Mouse (Mus musculus) liver, embryonic 14.5 days (tissue): ENCODE measurements at regions not wholly inside any gene's neighbourhood (a gene's known extent, or its start where the extent isn't known, plus 50 kb on each side); places are given as distances from the start of the nearest gene placed in this dataset.

Experiments used
- CTCF ChIP-seq: IDR thresholded peaks from 2 replicates; pipeline ENCODE4 v1.5.1; 2016; ENCODE audit warnings: antibody characterized with exemption, low read depth, control low read depth
- EP300 ChIP-seq: IDR thresholded peaks from 2 replicates; pipeline ENCODE4 v1.6.1; 2016; ENCODE audit warnings: antibody characterized with exemption, low read depth

DNA sequence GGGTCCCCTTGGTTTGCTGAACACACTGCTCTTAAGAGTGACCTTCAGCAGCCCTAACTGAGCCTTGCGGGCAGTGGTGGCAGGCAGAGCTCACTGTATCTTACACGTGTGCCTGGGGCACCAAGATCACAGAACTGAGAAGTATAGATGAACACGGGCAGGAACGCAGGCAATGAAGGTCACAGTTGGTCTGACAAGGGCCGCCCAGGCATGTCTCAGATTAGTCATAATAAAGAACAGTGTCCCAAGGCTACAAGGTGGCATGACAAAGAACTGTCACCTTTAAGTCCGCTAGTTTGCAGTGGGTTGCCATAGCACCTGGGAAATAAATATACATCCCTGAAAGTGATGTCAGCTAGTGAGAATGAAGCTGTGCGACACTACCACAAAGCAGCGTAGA lies 215.9 kb upstream of the A230072I06Rik start:
- no peak for TF ChIP-seq EP300
- no peak for TF ChIP-seq CTCF
